Mouse (Mus musculus) lung, adult 2 months (tissue): ENCODE results near the gene Ccdc60.

ENCODE experiments used
- CTCF ChIP-seq: fragments of 200-500 bp; IDR thresholded peaks from 2 replicates; pipeline ENCODE4 v1.5.1; 2011; ENCODE audit warnings: mild to moderate bottlenecking, low read length, control low read depth; ENCODE audit not compliant: insufficient read depth
- POLR2A ChIP-seq: fragments of 200-500 bp; IDR thresholded peaks from 2 replicates; pipeline ENCODE4 v1.6.1; 2011; ENCODE audit warnings: low read depth, mild to moderate bottlenecking, control low read depth, low read length, borderline replicate concordance; ENCODE audit errors: extremely low read depth

DNA sequence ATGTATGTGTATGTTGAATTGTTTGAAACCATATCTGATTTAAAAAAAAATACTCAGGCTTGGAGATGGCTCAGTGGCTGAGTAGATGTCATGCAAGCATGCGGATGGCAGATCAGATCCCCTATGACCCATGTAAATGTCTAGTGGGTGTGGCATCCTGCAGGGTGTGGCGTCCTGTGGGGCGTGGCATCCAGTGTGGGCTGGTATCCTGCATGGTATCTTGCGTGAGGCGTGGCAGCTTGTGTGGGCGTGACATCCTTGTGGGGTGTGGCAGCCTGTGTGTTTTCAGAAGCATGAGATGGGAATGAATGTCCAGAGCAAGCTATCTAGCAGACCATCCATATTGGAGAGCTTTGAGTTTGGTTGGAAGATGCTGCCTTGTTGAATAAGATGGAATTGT lies 36.6 kb downstream of the Ccdc60 start:
- no peak for TF ChIP-seq POLR2A
- TF ChIP-seq CTCF = no peak
